Mouse (Mus musculus) CH12.LX (cell line): Measurements from ENCODE around the gene Pdf.

Experiments
- CTCF ChIP-seq, 2 experiments: IDR thresholded peaks in 1 of 2; conservative IDR thresholded peaks in 1 of 2; 2 replicates each; pipeline ENCODE4 v1.5.1; 2011 to 2012; ENCODE audit warnings: low read depth in 2 of 2, low read length in 2 of 2, improper control_type of control experiment in 1 of 2, inconsistent platforms in 1 of 2, mild to moderate bottlenecking in 1 of 2, moderate library complexity in 1 of 2
- HCFC1 ChIP-seq: IDR thresholded peaks from 2 replicates; pipeline ENCODE4 v1.6.1; 2012; ENCODE audit warnings: low read depth, mild to moderate bottlenecking, inconsistent platforms, low read length, improper control_type of control experiment
- MAFK ChIP-seq: IDR thresholded peaks from 2 replicates; pipeline ENCODE4 v1.6.1; 2011; ENCODE audit warnings: low read length, improper control_type of control experiment; ENCODE audit not compliant: insufficient replicate concordance
- POLR2A ChIP-seq: IDR thresholded peaks from 2 replicates; pipeline ENCODE4 v1.6.1; 2011; ENCODE audit warnings: low read depth, mild to moderate bottlenecking, improper control_type of control experiment, low read length
- TBP ChIP-seq: conservative IDR thresholded peaks from 2 replicates; pipeline ENCODE4 v1.6.1; 2011; ENCODE audit warnings: low read depth, low read length, improper control_type of control experiment
- USF1 ChIP-seq: IDR thresholded peaks from 2 replicates; pipeline ENCODE4 v1.6.1; 2014; ENCODE audit warnings: low read depth, mild to moderate bottlenecking, inconsistent platforms, low read length, improper control_type of control experiment
- ZC3H11A ChIP-seq: IDR thresholded peaks from 2 replicates; pipeline ENCODE4 v1.6.1; 2012; ENCODE audit warnings: low read depth, mild to moderate bottlenecking, inconsistent platforms, low read length, improper control_type of control experiment

DNA sequence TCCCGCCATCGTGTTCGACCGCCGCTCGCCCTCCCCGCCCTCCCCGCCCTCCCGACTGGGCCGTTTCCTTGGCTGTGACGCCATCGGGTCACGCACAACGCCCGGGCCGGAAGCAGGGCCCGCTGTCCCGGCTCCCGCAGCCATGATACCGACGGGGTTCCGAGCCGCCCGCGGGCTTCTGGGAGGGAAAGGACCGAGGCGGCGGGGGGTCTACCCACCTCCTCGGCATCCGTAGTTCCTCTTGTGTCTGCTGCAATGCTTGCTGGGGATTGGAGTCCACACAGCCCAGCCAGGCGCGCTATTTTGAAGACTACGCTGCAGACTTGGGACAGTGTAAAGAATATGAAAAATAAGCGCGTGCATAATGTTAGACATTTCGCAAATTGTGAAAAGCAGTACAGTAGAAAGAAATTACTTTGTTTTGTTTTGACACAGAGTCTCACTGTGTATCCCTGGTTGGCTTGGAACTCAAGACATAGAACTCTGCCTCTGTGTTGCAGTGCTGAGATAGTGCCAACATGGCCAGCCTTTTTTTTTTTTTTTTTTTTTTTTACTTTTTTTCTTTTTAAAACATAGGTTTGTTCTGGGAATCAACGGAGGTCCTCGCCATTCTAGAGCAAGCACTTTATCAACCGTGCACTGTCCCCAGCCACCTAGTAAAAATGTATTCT is 48.1 kb upstream of the Pdf start, which contains the start of gene Terf2:
- TF ChIP-seq POLR2A = peak; percentile 73
- peak; percentile 100 for TF ChIP-seq HCFC1
- no peak for TF ChIP-seq MAFK
- no peak for TF ChIP-seq TBP
- no peak for TF ChIP-seq CTCF (conservative IDR thresholded peaks at IDR 0.05 in 1 of 2, IDR thresholded peaks at IDR 0.05 in 1 of 2; ENCODE audit: low read depth in 2 of 2, low read length in 2 of 2)
- TF ChIP-seq ZC3H11A = no peak
- TF ChIP-seq USF1 = no peak
